Mouse (Mus musculus): ENCODE data around the gene Rad23a.

DNA sequence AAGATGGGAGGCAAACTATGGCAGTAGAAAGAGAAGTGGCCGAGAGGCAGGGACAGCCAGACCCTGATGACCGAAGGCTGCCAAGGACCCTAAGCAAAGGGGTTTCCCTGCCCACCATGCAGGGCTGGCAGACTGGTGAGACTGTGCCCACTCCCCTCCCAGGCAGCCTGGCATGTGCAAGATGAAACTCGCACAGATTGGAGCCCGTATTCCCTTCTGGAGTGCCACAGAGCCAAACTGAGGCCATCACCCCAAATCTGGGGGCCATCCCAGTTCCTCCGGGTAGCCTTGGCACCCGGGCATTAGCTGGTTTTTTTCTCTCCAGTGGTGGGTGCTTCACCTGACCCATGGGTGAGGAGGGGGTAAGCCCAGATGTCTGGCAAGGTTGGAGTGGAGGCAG, 42.5 kb downstream of the Rad23a start:
- TF ChIP-seq POLR2A (IDR thresholded peaks at IDR 0.05; ENCODE audit: low read depth, low read length) (no peak), CTCF (IDR thresholded peaks at IDR 0.05; ENCODE audit: borderline replicate concordance, insufficient read depth, low read length) (no peak)

Data from embryonic fibroblast, embryonic 13.5 days (primary cell).